Mouse (Mus musculus) CH12F3 (cell line): ENCODE results near the gene Nlrp9b.
"Not testable (repeated sequence)": the region's sequence is repeated elsewhere in the genome, so short reads cannot be mapped to it uniquely, and the experiment has no call there.

Experiments used
- in situ Hi-C: fragments of 300-500 bp; cut with MboI; formaldehyde crosslinking; loops from 2 replicates; pipeline ENCODE4 v1.14.3; 2020; ENCODE audit warnings: low sequenced_read_pairs

The Nlrp9b gene

DNA sequence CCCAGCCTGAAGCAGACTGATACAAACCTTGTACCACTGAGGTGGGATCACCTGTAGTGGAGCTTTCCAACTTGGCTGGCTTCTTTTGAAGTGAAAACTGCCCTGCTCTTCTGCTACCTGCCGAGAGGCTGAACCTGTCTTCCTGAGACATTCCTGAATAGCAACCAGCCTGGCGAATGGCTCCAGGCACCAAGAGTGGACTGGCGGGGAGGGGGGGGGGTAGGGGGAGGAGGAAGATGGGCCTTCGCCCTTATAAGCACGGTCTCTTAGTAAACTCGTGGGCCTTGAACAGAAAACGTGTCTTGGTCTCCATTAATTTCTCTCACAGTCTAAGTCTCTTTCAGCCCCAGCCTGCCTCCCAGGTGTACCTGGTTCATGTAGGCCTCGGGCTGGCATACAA lies at the start of gene Nlrp9b:
Gene Nlrp9b (plus strand): TSS at position 301 of the 400 bp plus-strand sequence.
- in situ Hi-C loops = not testable (repeated sequence)

DNA sequence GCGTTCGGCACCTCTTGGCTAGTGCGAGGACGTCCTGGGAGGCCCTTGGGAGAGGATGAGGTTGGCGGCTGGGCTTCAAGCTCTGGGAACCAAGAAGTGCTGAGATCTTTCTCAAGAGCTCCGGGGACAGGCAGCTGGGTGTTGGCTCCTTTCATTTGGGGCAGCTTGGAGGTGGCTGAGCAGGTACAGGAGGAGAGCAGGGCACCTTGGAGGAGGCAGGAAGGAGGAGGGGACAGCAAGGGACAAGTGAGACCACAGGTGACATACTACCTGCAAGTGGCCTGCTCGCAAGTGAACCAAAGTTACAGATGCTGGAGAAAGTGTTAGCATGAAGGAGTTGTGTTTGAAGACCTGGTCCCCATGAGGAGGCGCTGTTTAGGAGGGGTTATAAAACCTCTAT lies 46.6 kb upstream of the Nlrp9b start:
- in situ Hi-C loops = no loop called here

DNA sequence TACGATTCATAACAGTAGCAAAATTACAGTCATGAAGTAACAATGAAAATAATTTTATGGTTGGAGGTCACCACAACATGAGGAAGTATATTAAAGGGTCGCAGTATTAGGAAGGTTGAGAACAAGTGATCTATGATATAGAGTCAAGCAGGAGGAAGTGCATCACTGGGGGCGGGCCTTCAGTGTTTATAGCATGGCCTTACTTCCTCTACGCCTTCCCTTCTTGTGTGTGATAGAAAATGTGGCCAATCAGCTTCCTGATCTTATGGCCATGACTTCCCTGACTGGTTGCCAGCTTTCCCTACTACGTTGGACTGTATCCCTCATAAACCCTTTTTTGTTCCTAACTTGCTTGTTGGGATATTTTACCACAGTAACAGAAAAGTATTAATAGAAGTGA lies 46.1 kb upstream of the Nlrp9b start:
- in situ Hi-C loops = no loop called here

- in situ Hi-C loops = no loop called here
Measured at GRCm38 (mm10) chr7:19945821-19946515, 45.3 kb upstream of the Nlrp9b start.

GRCm38 (mm10) chr7:19948956-19949355 lies 42.3 kb upstream of the Nlrp9b start:
- in situ Hi-C loops = no loop called here

- in situ Hi-C loops = no loop called here
Measured at GRCm38 (mm10) chr7:19949996-19950395, 41.3 kb upstream of the Nlrp9b start.

DNA sequence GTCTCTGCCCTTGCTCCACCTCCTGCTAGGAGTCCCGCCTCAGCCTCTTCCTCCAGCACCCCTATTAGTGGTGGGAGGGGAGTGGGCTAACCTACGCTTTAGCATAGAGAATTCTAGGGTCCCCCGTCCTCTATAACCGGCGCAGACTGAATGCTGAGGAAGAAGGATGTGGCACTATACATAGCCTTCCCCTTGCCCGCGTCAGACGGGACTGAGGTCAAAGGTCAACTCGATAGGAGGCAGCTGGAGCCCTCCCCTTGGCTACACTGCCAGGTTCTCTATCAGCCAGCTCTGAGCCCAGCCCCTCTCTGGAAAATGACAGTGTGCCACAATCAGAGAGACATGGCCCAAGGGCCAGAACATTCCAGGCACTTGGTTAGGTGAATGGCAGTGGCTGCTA lies 40.7 kb upstream of the Nlrp9b start, which contains the start of gene Igsf23:
Gene Igsf23 (minus strand): TSS at position 168 of the 400 bp plus-strand sequence.
- in situ Hi-C loops = no loop called here

GRCm38 (mm10) chr7:19952320-19952986 lies 38.8 kb upstream of the Nlrp9b start:
- in situ Hi-C loops = no loop called here

- in situ Hi-C loops = no loop called here
Measured at GRCm38 (mm10) chr7:19953054-19953453, 38.2 kb upstream of the Nlrp9b start.

DNA sequence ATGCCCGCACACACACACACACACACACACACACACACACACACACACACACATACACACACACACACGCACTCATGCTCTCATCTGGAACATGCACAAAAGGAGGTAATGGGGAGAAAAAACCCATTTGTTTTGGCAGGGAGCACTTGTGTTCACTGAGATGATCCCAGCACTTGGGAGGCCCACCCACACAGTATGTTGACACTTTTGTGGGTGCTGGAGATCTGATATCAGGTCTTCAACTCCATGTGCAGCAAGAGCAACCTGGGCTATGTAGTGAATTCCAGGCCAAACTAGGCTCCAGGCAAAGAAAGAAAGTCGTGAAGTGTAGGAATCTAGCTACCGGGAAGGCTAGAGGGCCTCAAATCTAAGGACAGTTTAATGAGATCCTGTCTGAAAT lies 35.4 kb upstream of the Nlrp9b start:
- in situ Hi-C loops = no loop called here

GRCm38 (mm10) chr7:19956341-19956781 lies 34.9 kb upstream of the Nlrp9b start:
- in situ Hi-C loops = no loop called here

DNA sequence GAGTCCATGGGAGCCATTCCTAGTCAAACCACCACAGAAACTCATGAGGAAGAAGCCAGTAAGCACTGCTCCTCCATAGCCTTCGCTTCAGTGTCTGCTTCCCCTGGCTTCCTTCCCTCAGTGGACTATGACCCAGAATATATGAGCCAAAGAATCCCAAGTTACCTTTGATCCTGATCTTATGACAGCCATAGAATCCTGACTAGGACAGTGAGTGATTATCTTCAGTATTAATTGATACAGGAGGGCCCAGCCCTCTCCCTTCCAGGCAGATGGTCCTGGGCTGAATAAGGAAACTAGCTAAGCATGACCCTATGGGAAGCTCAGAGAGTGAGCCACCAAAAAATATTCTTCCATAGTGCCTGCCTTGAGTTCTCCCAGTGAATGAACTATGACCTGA lies 28.8 kb upstream of the Nlrp9b start:
- in situ Hi-C loops = no loop called here

GRCm38 (mm10) chr7:19964985-19965579 lies 26.2 kb upstream of the Nlrp9b start, which contains the start of gene Ceacam20:
TSS of gene Ceacam20 (plus strand) at chr7:19965412.
- in situ Hi-C loops = no loop called here

DNA sequence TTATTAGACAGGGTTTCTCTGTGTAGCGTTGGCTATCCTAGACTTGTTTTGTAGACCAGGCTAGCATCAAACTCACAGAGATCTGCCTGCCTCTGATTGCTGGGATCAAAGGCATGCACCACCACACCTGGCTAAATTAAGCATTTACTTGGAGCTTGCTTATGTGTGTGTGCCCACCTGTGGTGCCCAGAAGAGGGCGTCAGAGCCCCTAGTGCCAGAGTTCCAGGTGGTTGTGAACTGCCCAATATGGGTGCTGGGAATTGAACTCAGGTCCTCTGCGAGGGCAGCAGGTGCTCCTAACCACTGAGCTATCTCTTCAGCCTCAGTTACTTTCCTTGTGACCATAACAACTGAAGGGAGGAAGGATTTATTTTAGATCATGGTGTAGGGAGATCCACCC lies 22.2 kb upstream of the Nlrp9b start:
- in situ Hi-C loops = no loop called here

DNA sequence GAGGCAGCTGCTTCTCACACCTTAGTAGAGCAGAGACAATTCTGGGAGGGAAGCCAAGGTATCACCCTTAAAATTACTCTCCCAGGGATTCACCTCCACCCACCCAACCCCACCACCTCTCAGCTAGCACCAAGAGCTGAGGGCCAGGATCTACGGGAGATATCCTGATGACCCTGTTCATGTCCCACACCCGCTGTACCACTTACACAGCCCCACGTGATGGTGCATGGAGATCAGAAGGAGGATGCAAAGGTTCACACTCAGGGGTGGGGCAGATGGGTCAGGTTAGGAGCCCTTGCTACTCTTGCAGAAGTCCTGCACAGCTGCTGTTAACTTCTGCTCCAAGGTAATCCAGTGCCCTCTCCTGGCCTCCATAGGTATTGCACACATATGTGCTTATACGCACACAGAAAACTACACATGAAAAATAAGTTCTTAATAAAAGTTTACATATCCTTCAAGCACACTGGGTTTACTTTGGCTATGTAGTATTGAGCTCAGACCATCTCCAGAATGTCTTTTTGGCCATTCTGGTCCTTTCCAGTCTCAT lies 21.6 kb upstream of the Nlrp9b start:
- in situ Hi-C loops = no loop called here

DNA sequence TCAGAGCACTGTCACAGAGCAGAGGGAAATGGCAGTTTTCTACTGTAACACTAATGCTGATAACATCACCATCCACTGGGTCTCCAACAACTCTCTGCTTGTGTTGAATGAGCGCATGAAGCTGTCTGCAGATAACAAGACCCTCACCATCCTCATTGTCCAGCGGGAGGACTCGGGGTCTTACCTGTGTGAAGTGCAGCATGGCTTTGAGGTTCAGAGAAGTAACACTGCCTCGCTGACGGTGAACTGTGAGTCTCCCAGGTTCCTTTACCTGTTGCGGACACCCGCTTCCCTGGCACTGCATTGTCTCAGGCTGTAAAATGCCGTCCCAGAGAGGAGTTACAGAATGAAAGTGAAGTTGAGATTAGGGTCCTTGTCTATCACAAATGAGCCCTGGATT lies 21.1 kb upstream of the Nlrp9b start:
- in situ Hi-C loops = no loop called here

GRCm38 (mm10) chr7:19971516-19971915 lies 19.7 kb upstream of the Nlrp9b start:
- in situ Hi-C loops = no loop called here

DNA sequence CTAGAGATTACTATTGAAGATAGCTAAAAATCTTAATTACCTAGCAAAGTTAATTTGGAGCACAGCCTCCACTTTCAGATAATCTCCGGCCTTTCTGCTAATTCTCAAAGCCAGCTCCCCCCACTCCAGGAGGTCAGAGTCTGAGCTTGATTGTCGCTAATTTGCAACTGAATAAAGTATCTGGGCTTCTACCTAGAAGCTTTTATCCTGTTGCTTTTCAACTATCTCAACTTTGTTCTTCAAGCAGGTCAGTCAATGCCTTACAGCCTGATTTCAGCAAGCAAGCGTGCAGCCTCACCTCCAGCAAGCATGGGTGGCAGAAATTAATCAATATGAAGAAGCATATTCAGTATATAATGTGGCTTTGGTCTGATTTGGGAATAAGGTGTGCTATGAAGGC lies 5.5 kb downstream of the Nlrp9b start:
- in situ Hi-C loops = not testable (repeated sequence)

DNA sequence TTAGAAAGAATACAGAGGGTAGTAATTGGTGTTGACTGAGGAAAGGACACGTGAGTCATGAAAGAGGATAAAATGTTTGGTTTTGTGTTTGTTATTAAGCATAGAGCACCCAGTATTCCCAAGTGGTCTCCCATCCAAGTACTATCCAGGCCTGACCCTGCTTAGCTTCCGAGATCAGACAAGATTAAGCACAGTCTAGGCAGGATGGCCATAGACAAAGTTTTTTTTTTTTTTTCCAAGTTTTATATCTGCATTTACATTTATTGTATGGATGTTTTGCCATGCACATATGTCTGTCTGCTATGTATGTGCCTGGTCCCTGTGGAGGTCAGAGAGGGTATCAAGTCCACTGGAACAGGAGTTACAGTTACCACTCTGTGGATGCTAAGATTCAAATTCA lies 18.7 kb downstream of the Nlrp9b start:
- in situ Hi-C loops = no loop called here

GRCm38 (mm10) chr7:20064100-20064499 lies 72.8 kb downstream of the Nlrp9b start:
- in situ Hi-C loops = not testable (repeated sequence)

DNA sequence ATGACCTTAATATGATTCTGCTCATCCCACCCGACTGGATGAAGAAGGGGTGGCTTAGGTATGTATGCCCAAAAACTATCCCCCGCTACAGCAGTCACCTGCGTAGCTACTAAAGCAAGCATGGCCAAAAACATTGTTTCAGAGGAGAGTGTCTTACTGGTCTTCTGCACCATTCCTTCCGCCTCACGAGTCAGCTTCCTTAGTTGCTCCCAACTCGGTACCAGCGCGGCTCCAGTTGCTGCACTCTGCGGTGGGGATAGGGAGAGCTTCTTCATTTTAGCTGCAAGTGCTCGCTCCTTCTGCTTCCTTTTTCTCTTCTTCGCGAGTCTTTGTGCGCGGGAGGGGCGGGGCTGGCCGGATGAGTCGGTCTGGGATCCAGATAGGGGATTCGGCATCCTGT lies 86.9 kb downstream of the Nlrp9b start:
- in situ Hi-C loops = not testable (repeated sequence)

- in situ Hi-C loops = not testable (repeated sequence)
Measured at GRCm38 (mm10) chr7:20099380-20099779, 108.1 kb downstream of the Nlrp9b start, which contains the start of gene Vmn1r91. TSS of gene Vmn1r91 (plus strand) at chr7:20099680.
